18 mouse cellular contexts compared by ENCODE assay signal in the genomic region with DNA sequence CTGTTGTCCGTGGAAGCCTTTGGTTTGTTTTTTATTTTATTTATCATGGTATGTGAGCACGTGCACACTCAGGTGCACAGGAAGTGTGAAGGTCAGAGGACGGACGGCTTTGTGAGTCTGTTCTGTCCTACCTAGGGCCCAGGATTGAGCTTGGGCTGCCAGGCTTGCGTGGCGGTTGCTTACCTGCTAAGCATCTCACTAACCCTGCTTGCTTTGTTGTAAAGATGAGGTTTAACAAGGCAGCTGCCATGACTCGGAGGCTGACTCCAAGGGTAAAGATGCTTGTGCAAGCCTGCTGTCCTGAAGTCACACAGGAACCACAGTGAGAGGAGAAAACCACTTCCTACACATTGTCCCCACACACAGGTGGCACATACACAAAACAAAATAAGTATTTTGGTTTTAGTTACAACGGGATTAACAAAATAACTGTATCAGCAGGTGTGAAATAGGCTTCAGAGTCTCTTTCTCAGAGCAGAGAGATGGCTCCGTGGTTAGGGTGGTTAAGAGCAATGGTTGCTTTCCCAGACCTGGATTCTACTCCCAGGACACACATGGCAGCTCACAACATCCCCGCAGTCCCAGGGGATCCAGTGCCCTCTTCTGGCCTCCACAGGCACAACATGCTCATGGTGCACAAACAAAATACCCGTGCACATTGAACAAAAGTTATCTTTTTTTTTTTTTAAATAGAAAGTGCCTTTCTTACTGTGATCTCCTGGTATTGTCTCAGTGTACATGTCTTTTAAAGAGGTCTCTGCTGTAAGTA. TPM values are rescaled to one million over a fixed set of nuclear protein-coding genes. Genes with fewer than 3 reads are reported as not detected.
DNase-seq lines count a peak whose midpoint lies in the region; ATAC-seq and TF ChIP-seq lines count a peak whose summit lies in the region.
"Had no signal": no experiment of that assay in that cellular context is flagged by ENCODE, and none has a peak within 500 bp of the region (broad histone marks: within the 10 kb centered on the region; RNA-seq: fewer than 3 reads in every experiment).

No protein-coding gene starts in this region.

- H3K9ac ChIP-seq in hindbrain, postnatal 0 days (replicated peaks; ENCODE audit: low read length), result no peak overlapping the region
- H3K9ac ChIP-seq in hindbrain, embryonic 13.5 days, result no peak overlapping the region
- no peak overlapping the region for H3K9ac ChIP-seq in lung, postnatal 0 days (replicated peaks; ENCODE audit: low read depth)
- H3K9ac ChIP-seq: embryonic facial prominence, embryonic 12.5 days; heart, embryonic 15.5 days; intestine, embryonic 15.5 days; neural tube, embryonic 12.5 days had no signal

- peaks cover 62% of the 10 kb centered on the region for H3K36me3 ChIP-seq in hindbrain, postnatal 0 days (ENCODE audit: insufficient read depth, low read length)
- peaks cover 92% of the 10 kb centered on the region for H3K36me3 ChIP-seq in hindbrain, embryonic 13.5 days
- H3K36me3 ChIP-seq in lung, postnatal 0 days (ENCODE audit: insufficient read depth, low read length), result peaks cover 55% of the 10 kb centered on the region

- no peaks in the 10 kb centered on the region for H3K27me3 ChIP-seq in hindbrain, postnatal 0 days (ENCODE audit: insufficient read depth, low read length)
- no peaks in the 10 kb centered on the region for H3K27me3 ChIP-seq in hindbrain, embryonic 13.5 days
- H3K27me3 ChIP-seq in lung, postnatal 0 days (replicated peaks; ENCODE audit: insufficient read depth, low read length), result no peaks in the 10 kb centered on the region
- H3K27me3 ChIP-seq: embryonic facial prominence, embryonic 12.5 days; heart, embryonic 15.5 days; intestine, embryonic 15.5 days; neural tube, embryonic 12.5 days; Patski had no signal

- TF ChIP-seq CTCF in hindbrain, postnatal 0 days (IDR thresholded peaks at IDR 0.05; ENCODE audit: low read depth), result peak; percentile 26; the same call in 1 of the 2 replicates
- TF ChIP-seq CTCF in lung, postnatal 0 days (IDR thresholded peaks at IDR 0.05), result 0 out of 2 replicates have a peak, but pooled peaks have one; percentile 15
- TF ChIP-seq CTCF in bone marrow, adult 2 months (IDR thresholded peaks at IDR 0.05; ENCODE audit: control insufficient read depth, insufficient read depth, low read length), result peak; percentile 20; the same call in 1 of the 2 replicates

- no peaks in the 10 kb centered on the region for H3K9me3 ChIP-seq in hindbrain, postnatal 0 days (ENCODE audit: low read length)
- H3K9me3 ChIP-seq in hindbrain, embryonic 13.5 days, result no peaks in the 10 kb centered on the region
- no peaks in the 10 kb centered on the region for H3K9me3 ChIP-seq in lung, postnatal 0 days (ENCODE audit: low read length)
- H3K9me3 ChIP-seq: embryonic facial prominence, embryonic 12.5 days; forebrain, embryonic 10.5 days; heart, embryonic 15.5 days; intestine, embryonic 15.5 days; limb, embryonic 10.5 days; neural tube, embryonic 12.5 days had no signal

- no peak overlapping the region for H3K4me2 ChIP-seq in hindbrain, postnatal 0 days (ENCODE audit: low read depth, low read length)
- no peak overlapping the region for H3K4me2 ChIP-seq in hindbrain, embryonic 13.5 days
- no peak overlapping the region for H3K4me2 ChIP-seq in lung, postnatal 0 days (replicated peaks; ENCODE audit: low read depth, low read length)
- H3K4me2 ChIP-seq: embryonic facial prominence, embryonic 12.5 days; heart, embryonic 15.5 days; intestine, embryonic 15.5 days; neural tube, embryonic 12.5 days had no signal

- no peak overlapping the region for H3K27ac ChIP-seq in hindbrain, postnatal 0 days
- H3K27ac ChIP-seq in hindbrain, embryonic 13.5 days, result no peak overlapping the region
- no peak overlapping the region for H3K27ac ChIP-seq in lung, postnatal 0 days (ENCODE audit: low read length)
- H3K27ac ChIP-seq in bone marrow, adult 2 months (ENCODE audit: control insufficient read depth, insufficient read depth, low read depth, low read length, poor library complexity), result no peak overlapping the region
- H3K27ac ChIP-seq: embryonic facial prominence, embryonic 12.5 days; forebrain, embryonic 10.5 days; heart, embryonic 15.5 days; intestine, embryonic 15.5 days; limb, embryonic 10.5 days; neural tube, embryonic 12.5 days had no signal

- no peaks in the 10 kb centered on the region for H3K4me1 ChIP-seq in hindbrain, postnatal 0 days (ENCODE audit: insufficient read depth, low read length)
- H3K4me1 ChIP-seq in hindbrain, embryonic 13.5 days (replicated peaks), result no peaks in the 10 kb centered on the region
- H3K4me1 ChIP-seq in lung, postnatal 0 days (ENCODE audit: insufficient read depth, low read depth, low read length), result no peaks in the 10 kb centered on the region
- no peaks in the 10 kb centered on the region for H3K4me1 ChIP-seq in bone marrow, adult 2 months (ENCODE audit: control insufficient read depth, insufficient read depth, low read length)
- H3K4me1 ChIP-seq: embryonic facial prominence, embryonic 12.5 days; forebrain, embryonic 10.5 days; heart, embryonic 15.5 days; intestine, embryonic 15.5 days; limb, embryonic 10.5 days; neural tube, embryonic 12.5 days had no signal

- H3K4me3 ChIP-seq in hindbrain, postnatal 0 days (ENCODE audit: low read length), result no peak overlapping the region
- H3K4me3 ChIP-seq in hindbrain, embryonic 13.5 days, result no peak overlapping the region
- H3K4me3 ChIP-seq in lung, postnatal 0 days (ENCODE audit: low read depth, low read length), result no peak overlapping the region
- H3K4me3 ChIP-seq in bone marrow, adult 2 months (replicated peaks; ENCODE audit: control insufficient read depth, low read depth, low read length), result no peak overlapping the region
- H3K4me3 ChIP-seq: embryonic facial prominence, embryonic 12.5 days; forebrain, embryonic 10.5 days; heart, embryonic 15.5 days; intestine, embryonic 15.5 days; limb, embryonic 10.5 days; neural tube, embryonic 12.5 days had no signal

- no peak for TF ChIP-seq POLR2A in bone marrow, adult 2 months (IDR thresholded peaks at IDR 0.05; ENCODE audit: borderline replicate concordance, control insufficient read depth, low read depth, low read length)

- DNase-seq in hindbrain, postnatal 0 days (ENCODE audit: low spot score), result peak; percentile 19
- no peak for DNase-seq in lung, postnatal 0 days (ENCODE audit: low spot score)
- DNase-seq in lung, postnatal 25 days (ENCODE audit: low spot score), result no peak
- DNase-seq in thymus, postnatal 4 days, result peak; percentile 65
- DNase-seq in ovary, postnatal 10 days (ENCODE audit: low spot score), result no peak
- DNase-seq in gastrocnemius, adult 8-10 months (ENCODE audit: low spot score in 2 of 2), result no peak
- DNase-seq: cerebellum, adult 11 months; kidney, postnatal 4 days; lung, adult 18-20 months had no signal

- TF ChIP-seq EP300 in lung, postnatal 0 days (IDR thresholded peaks at IDR 0.05), result no peak

- 93% methylated on average over 11 of the region's 11 CpGs for WGBS in hindbrain, postnatal 0 days
- 96% methylated on average over 11 of the region's 11 CpGs for WGBS in hindbrain, embryonic 13.5 days
- 95% methylated on average over 11 of the region's 11 CpGs for WGBS in lung, postnatal 0 days
- 86% methylated on average over 11 of the region's 11 CpGs for WGBS in bone marrow, adult 2 months

- ATAC-seq in hindbrain, postnatal 0 days, result no peak
- ATAC-seq in hindbrain, embryonic 13.5 days (ENCODE audit: low FRiP score), result no peak
- ATAC-seq in lung, postnatal 0 days, result no peak
- ATAC-seq: intestine, embryonic 15.5 days; Patski had no signal

RNA-seq across cellular contexts. Expression of a gene that starts 21.9 kb away (rescaled TPM):
- 3.5 and 4.7 TPM in 2 replicates for total RNA-seq in hindbrain, postnatal 0 days (2014; rRNA removed)
- 1.7 and 1.9 TPM in 2 replicates for polyA plus RNA-seq in hindbrain, postnatal 0 days (2015; fragmentation: Nextera tagmentation; extraction: Ambion mirVana)
- 2.3 and 2.4 TPM in 2 replicates for polyA plus RNA-seq in hindbrain, embryonic 13.5 days (2015; fragmentation: Nextera tagmentation; extraction: Ambion mirVana)
- 12.5 and 21.1 TPM in 2 replicates for polyA plus RNA-seq in lung, postnatal 0 days (2015; fragmentation: Nextera tagmentation; extraction: Ambion mirVana)
- 10.3 and 24.3 TPM in 2 replicates for polyA plus RNA-seq in bone marrow, adult 2 months (2011; ENCODE audit: insufficient read depth, insufficient read length, low replicate concordance, missing spikeins)
- total RNA-seq in gastrocnemius, adult 8-10 months (2022), result 10 to 100 TPM in 1 of 4 experiments, 1 to 10 TPM in 3; 8.7 to 10.5 (median 9.3) TPM

RNA-seq across cellular contexts. Expression of a gene that starts 44.7 kb away (rescaled TPM):
- total RNA-seq in hindbrain, postnatal 0 days (2014; rRNA removed), result 380 and 396 TPM in 2 replicates
- polyA plus RNA-seq in hindbrain, postnatal 0 days (2015; fragmentation: Nextera tagmentation; extraction: Ambion mirVana), result 115 and 123 TPM in 2 replicates
- 58.4 and 59.3 TPM in 2 replicates for polyA plus RNA-seq in hindbrain, embryonic 13.5 days (2015; fragmentation: Nextera tagmentation; extraction: Ambion mirVana)
- 2.7 and 4.9 TPM in 2 replicates for polyA plus RNA-seq in lung, postnatal 0 days (2015; fragmentation: Nextera tagmentation; extraction: Ambion mirVana)
- 1.1 and 4.8 TPM in 2 replicates for polyA plus RNA-seq in bone marrow, adult 2 months (2011; ENCODE audit: insufficient read depth, insufficient read length, low replicate concordance, missing spikeins)
- under 1 TPM in 2 of 4 experiments, not detected in 2; 0.15 to 0.19 TPM for total RNA-seq in gastrocnemius, adult 8-10 months (2022)

RNA-seq across cellular contexts. Expression of a gene that starts 45.7 kb away (rescaled TPM):
- 69.1 and 71.4 TPM in 2 replicates for total RNA-seq in hindbrain, postnatal 0 days (2014; rRNA removed)
- 53.3 and 54.2 TPM in 2 replicates for polyA plus RNA-seq in hindbrain, postnatal 0 days (2015; fragmentation: Nextera tagmentation; extraction: Ambion mirVana)
- 39.8 and 40.0 TPM in 2 replicates for polyA plus RNA-seq in hindbrain, embryonic 13.5 days (2015; fragmentation: Nextera tagmentation; extraction: Ambion mirVana)
- polyA plus RNA-seq in lung, postnatal 0 days (2015; fragmentation: Nextera tagmentation; extraction: Ambion mirVana), result 12.9 and 13.0 TPM in 2 replicates
- polyA plus RNA-seq in bone marrow, adult 2 months (2011; ENCODE audit: insufficient read depth, insufficient read length, low replicate concordance, missing spikeins), result 1.2 and 3.0 TPM in 2 replicates
- total RNA-seq in gastrocnemius, adult 8-10 months (2022), result 1 to 10 TPM; 2.0 to 3.9 (median 3.0) TPM

RNA-seq across cellular contexts. Expression of a gene that starts 56.2 kb away (rescaled TPM):
- total RNA-seq in hindbrain, postnatal 0 days (2014; rRNA removed), result 125 and 134 TPM in 2 replicates
- 312 and 326 TPM in 2 replicates for polyA plus RNA-seq in hindbrain, postnatal 0 days (2015; fragmentation: Nextera tagmentation; extraction: Ambion mirVana)
- polyA plus RNA-seq in hindbrain, embryonic 13.5 days (2015; fragmentation: Nextera tagmentation; extraction: Ambion mirVana), result 317 and 326 TPM in 2 replicates
- 94.9 and 99.9 TPM in 2 replicates for polyA plus RNA-seq in lung, postnatal 0 days (2015; fragmentation: Nextera tagmentation; extraction: Ambion mirVana)
- polyA plus RNA-seq in bone marrow, adult 2 months (2011; ENCODE audit: insufficient read depth, insufficient read length, low replicate concordance, missing spikeins), result 74.9 and 161 TPM in 2 replicates
- total RNA-seq in gastrocnemius, adult 8-10 months (2022), result 10 to 100 TPM; 57.5 to 66.3 (median 64.3) TPM

RNA-seq across cellular contexts. Expression of a gene that starts 58.7 kb away (rescaled TPM):
- 7.5 and 12.3 TPM in 2 replicates for total RNA-seq in hindbrain, postnatal 0 days (2014; rRNA removed)
- 9.9 and 10.5 TPM in 2 replicates for polyA plus RNA-seq in hindbrain, postnatal 0 days (2015; fragmentation: Nextera tagmentation; extraction: Ambion mirVana)
- 8.2 and 11.2 TPM in 2 replicates for polyA plus RNA-seq in hindbrain, embryonic 13.5 days (2015; fragmentation: Nextera tagmentation; extraction: Ambion mirVana)
- polyA plus RNA-seq in lung, postnatal 0 days (2015; fragmentation: Nextera tagmentation; extraction: Ambion mirVana), result 6.4 and 6.6 TPM in 2 replicates
- polyA plus RNA-seq in bone marrow, adult 2 months (2011; ENCODE audit: insufficient read depth, insufficient read length, low replicate concordance, missing spikeins), result 5.1 and 14.9 TPM in 2 replicates
- total RNA-seq in gastrocnemius, adult 8-10 months (2022), result 1 to 10 TPM; 1.1 to 2.2 (median 1.9) TPM

Comparison
In these comparisons a context has a peak if more than half of its experiments do, and no peak if none do; other contexts are left out.
1. DNase-seq: peak in hindbrain, postnatal 0 days (single experiment) and thymus, postnatal 4 days (single experiment); none in lung, postnatal 0 days (single experiment), lung, postnatal 25 days (single experiment), ovary, postnatal 10 days (single experiment) and gastrocnemius, adult 8-10 months (0 of 2).
2. RNA of a gene that starts 44.7 kb away (polyA plus RNA-seq): 115 to 123 TPM in hindbrain, postnatal 0 days and 58.4 to 59.3 TPM in hindbrain, embryonic 13.5 days; 1.1 to 4.8 TPM in bone marrow, adult 2 months and 2.7 to 4.9 TPM in lung, postnatal 0 days; every median in the first group is over 10 times any median in the second.
3. Peak in every context shown above with its lines, with median percentiles within 50 percentile points of each other: CTCF ChIP-seq.